17 mouse cellular contexts compared by ENCODE assay signal in the genomic region with DNA sequence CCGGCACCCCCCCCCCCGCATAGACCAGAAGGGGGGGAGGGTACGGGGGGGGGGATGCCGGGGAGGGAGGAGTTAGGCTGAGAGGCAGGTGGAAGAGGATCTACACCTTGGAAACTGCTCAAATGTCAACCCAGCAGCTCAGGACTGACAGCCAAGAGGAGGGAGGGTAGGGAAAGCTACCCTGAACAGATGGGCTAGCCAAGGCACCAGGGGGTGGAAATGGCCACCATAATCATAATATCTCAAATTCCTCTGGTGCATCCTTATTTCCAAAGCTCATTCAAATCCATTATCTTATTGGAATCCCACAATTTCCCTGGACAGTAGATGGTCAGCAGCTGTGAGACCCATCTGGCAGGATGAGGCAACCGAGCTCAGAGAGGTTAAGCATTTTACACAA. TPM values are rescaled to one million over a fixed set of nuclear protein-coding genes. Genes with fewer than 3 reads are reported as not detected.
DNase-seq lines count a peak whose midpoint lies in the region; ATAC-seq and TF ChIP-seq lines count a peak whose summit lies in the region.
"Had no signal": no experiment of that assay in that cellular context is flagged by ENCODE, and none has a peak within 500 bp of the region (broad histone marks: within the 10 kb centered on the region; RNA-seq: fewer than 3 reads in every experiment).

No protein-coding gene starts in this region.

- no peaks in the 10 kb centered on the region for H3K36me3 ChIP-seq in neural tube, embryonic 11.5 days (ENCODE audit: control insufficient read depth, insufficient read depth, low read length)
- H3K36me3 ChIP-seq in hindbrain, postnatal 0 days (ENCODE audit: insufficient read depth, low read length): no peaks in the 10 kb centered on the region
- H3K36me3 ChIP-seq: heart, embryonic 15.5 days; lung, embryonic 15.5 days; stomach, embryonic 15.5 days had no signal

- H3K4me2 ChIP-seq in neural tube, embryonic 11.5 days (ENCODE audit: low read depth): no peak overlapping the region
- H3K4me2 ChIP-seq in hindbrain, postnatal 0 days (ENCODE audit: low read depth, low read length): 0 out of 2 replicates have a peak overlapping the region, but pooled peaks have one; percentile 7
- H3K4me2 ChIP-seq: heart, embryonic 15.5 days; lung, embryonic 15.5 days; stomach, embryonic 15.5 days had no signal

- DNase-seq in neural tube, embryonic 11.5 days (ENCODE audit: low spot score): no peak
- DNase-seq in neural tube, embryonic 10.5 days (ENCODE audit: extremely low spot score, low spot score): no peak
- DNase-seq in cerebellum, postnatal 25 days: peak; percentile 74 to 80
- peak; percentile 36 for DNase-seq in hindbrain, postnatal 0 days (ENCODE audit: low spot score)
- no peak for DNase-seq in kidney, adult 11 months
- DNase-seq in urinary bladder, postnatal 14 days (ENCODE audit: low spot score): no peak
- DNase-seq: gastrocnemius, postnatal 14 days; layer of hippocampus, adult 9-11 months; right cerebral cortex, postnatal 4 days; thymus, postnatal 36 days had no signal

- H3K4me1 ChIP-seq in neural tube, embryonic 11.5 days (ENCODE audit: control insufficient read depth, insufficient read depth, low read length): peaks cover 28% of the 10 kb centered on the region
- peaks cover 6% of the 10 kb centered on the region; the same call in 1 of the 2 replicates for H3K4me1 ChIP-seq in hindbrain, postnatal 0 days (ENCODE audit: insufficient read depth, low read length)
- H3K4me1 ChIP-seq: heart, embryonic 15.5 days; lung, embryonic 15.5 days; stomach, embryonic 15.5 days had no signal

- no peak for TF ChIP-seq CTCF in hindbrain, postnatal 0 days (IDR thresholded peaks at IDR 0.05; ENCODE audit: low read depth)

- H3K27me3 ChIP-seq in neural tube, embryonic 11.5 days (ENCODE audit: control insufficient read depth, insufficient read depth, low read length): no peaks in the 10 kb centered on the region
- H3K27me3 ChIP-seq in hindbrain, postnatal 0 days (ENCODE audit: insufficient read depth, low read length): no peaks in the 10 kb centered on the region
- H3K27me3 ChIP-seq: lung, embryonic 15.5 days; stomach, embryonic 15.5 days had no signal

- ATAC-seq in neural tube, embryonic 11.5 days (ENCODE audit: insufficient read depth, low FRiP score, low TSS enrichment): no peak
- no peak for ATAC-seq in hindbrain, postnatal 0 days
- no peak for ATAC-seq in granulocyte monocyte progenitor cell, adult 5-6 weeks (replicated peaks; ENCODE audit: poor library complexity, severe bottlenecking)
- ATAC-seq: activated CD4-positive, CD25-positive, alpha-beta regulatory T cell, adult 4 months; CD4-positive, CD25-positive, alpha-beta regulatory T cell, adult 4 months had no signal

- H3K9me3 ChIP-seq in neural tube, embryonic 11.5 days (ENCODE audit: control insufficient read depth, low read length): no peaks in the 10 kb centered on the region
- H3K9me3 ChIP-seq in hindbrain, postnatal 0 days (ENCODE audit: low read length): no peaks in the 10 kb centered on the region
- H3K9me3 ChIP-seq: heart, embryonic 15.5 days; lung, embryonic 15.5 days; stomach, embryonic 15.5 days had no signal

- 39% methylated on average over 1 of the region's 5 CpGs for WGBS in neural tube, embryonic 11.5 days
- 19% methylated on average over 1 of the region's 5 CpGs for WGBS in hindbrain, postnatal 0 days

- peak overlapping the region; percentile 41; the same call in 1 of the 2 replicates for H3K9ac ChIP-seq in neural tube, embryonic 11.5 days (ENCODE audit: low read length)
- H3K9ac ChIP-seq in hindbrain, postnatal 0 days (replicated peaks; ENCODE audit: low read length): no peak overlapping the region
- H3K9ac ChIP-seq: heart, embryonic 15.5 days; lung, embryonic 15.5 days; stomach, embryonic 15.5 days had no signal

- H3K27ac ChIP-seq in neural tube, embryonic 11.5 days (ENCODE audit: low read depth, low read length): peak overlapping the region; percentile 73
- peak overlapping the region; percentile 51 for H3K27ac ChIP-seq in hindbrain, postnatal 0 days
- H3K27ac ChIP-seq: heart, embryonic 15.5 days; kidney, postnatal 0 days; lung, embryonic 15.5 days; stomach, embryonic 15.5 days had no signal

- no peak overlapping the region for H3K4me3 ChIP-seq in neural tube, embryonic 11.5 days (ENCODE audit: low read depth, low read length)
- H3K4me3 ChIP-seq in hindbrain, postnatal 0 days (ENCODE audit: low read length): no peak overlapping the region
- H3K4me3 ChIP-seq: heart, embryonic 15.5 days; lung, embryonic 15.5 days; stomach, embryonic 15.5 days had no signal

RNA-seq across cellular contexts. Expression of a gene that starts 19.7 kb away (rescaled TPM):
- polyA plus RNA-seq in neural tube, embryonic 11.5 days (2014; fragmentation: Nextera tagmentation; extraction: Ambion mirVana): 18.1 and 20.7 TPM in 2 replicates
- total RNA-seq in hindbrain, postnatal 0 days (2014; rRNA removed): 5.9 and 6.6 TPM in 2 replicates
- polyA plus RNA-seq in hindbrain, postnatal 0 days (2015; fragmentation: Nextera tagmentation; extraction: Ambion mirVana): 11.8 and 12.5 TPM in 2 replicates
- not detected in 2 replicates for total RNA-seq in granulocyte monocyte progenitor cell, adult 5-6 weeks (2014; fragmentation: Nextera tagmentation)
- not detected in 2 replicates for total RNA-seq in granulocyte monocyte progenitor cell, adult 5-6 weeks (2017)
- polyA plus RNA-seq: activated CD4-positive, CD25-positive, alpha-beta regulatory T cell, adult 4 months had no signal

Comparison
In these comparisons a context has a peak if more than half of its experiments do, and no peak if none do; other contexts are left out.
1. DNase-seq: peak in cerebellum, postnatal 25 days (2 of 2) and hindbrain, postnatal 0 days (single experiment); none in neural tube, embryonic 11.5 days (single experiment), neural tube, embryonic 10.5 days (single experiment), kidney, adult 11 months (single experiment) and urinary bladder, postnatal 14 days (single experiment).